Mouse (Mus musculus) heart, adult 2 months (tissue): ENCODE measurements at regions not wholly inside any gene's neighbourhood (a gene's known extent, or its start where the extent isn't known, plus 50 kb on each side); places are given as distances from the start of the nearest gene placed in this dataset.

ENCODE experiments used
- CTCF ChIP-seq: fragments of 200-600 bp; IDR thresholded peaks from 2 replicates; pipeline ENCODE4 v1.8.1; 2022; ENCODE audit warnings: antibody characterized with exemption, mild to moderate bottlenecking, moderate library complexity
- EP300 ChIP-seq: fragments of 200-500 bp; IDR thresholded peaks from 2 replicates; pipeline ENCODE4 v1.6.1; 2011; ENCODE audit warnings: low read depth, low read length, control low read depth; ENCODE audit not compliant: insufficient read depth
- POLR2A ChIP-seq: fragments of 200-500 bp; IDR thresholded peaks from 2 replicates; pipeline ENCODE4 v1.6.1; 2011; ENCODE audit warnings: mild to moderate bottlenecking, low read depth, low read length, control low read depth; ENCODE audit not compliant: insufficient read depth

DNA sequence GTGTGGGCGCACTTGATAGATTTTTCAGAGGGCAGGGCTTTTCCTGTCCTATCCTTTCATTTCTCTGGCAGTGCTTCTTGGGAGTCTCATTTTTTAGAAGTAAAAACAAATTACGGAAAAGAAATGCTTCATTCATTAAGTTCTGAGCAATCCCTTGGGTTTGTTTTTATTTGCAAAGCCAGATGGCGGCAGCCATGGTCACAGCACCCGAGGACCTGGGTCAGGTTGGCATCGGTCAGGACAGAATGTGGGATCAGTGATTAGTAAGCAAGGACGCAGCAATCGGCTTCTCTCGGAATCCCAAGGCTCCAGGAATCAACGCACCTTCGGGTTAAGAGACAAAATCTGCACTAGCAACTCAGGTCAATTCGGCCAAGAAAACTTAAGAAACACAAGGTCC, 70.8 kb upstream of the Gnaq start:
- no peak for TF ChIP-seq POLR2A
- no peak for TF ChIP-seq CTCF
- no peak for TF ChIP-seq EP300
